Mouse (Mus musculus): ENCODE results near the gene Gipc1. TPM values are rescaled to one million over a fixed set of nuclear protein-coding genes. Genes with fewer than 3 reads are reported as not detected.
A peak's percentile ranks its signal among the peaks of the same experiment; 100 is the strongest.

The Gipc1 gene
- polyA plus RNA-seq, 1 experiment: 42.5 TPM

DNA sequence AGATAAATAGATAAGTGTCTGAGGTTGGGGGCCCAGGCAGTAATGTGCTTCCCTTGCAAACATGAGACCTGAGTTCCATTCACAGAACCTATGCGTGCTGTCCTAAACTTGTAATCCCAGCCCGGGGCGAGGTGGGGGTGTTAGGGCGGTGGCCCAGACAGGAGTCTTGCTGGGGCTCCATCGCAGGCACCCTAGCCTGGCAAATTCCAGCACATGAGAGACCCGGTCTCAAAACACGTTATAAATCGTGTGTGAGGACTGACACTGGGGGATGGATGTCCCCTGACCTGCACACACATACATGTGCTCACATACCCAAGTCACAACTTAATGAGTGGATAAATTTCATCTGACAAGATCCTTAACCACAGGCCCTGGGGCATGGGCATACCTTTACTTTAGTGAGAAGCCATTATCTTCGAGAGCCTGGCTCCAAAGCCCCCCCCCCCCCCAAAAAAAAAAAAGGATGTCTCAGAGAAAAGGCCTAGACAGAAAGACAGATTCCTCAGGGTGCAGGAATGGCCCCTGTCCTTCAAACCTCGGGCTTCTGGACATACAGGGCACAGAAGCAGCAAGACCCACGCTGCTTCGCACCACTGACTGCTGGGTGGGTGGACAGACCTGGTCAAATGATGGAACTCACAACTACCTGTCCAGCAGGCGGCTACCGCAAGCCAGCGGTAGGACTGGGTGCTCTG, 30.6 kb upstream of the Gipc1 start:
- H3K4me1 ChIP-seq (ENCODE audit: control insufficient read depth, insufficient read depth, low read length): no peaks in the 10 kb centered on the region
- H3K4me3 ChIP-seq (ENCODE audit: low read depth, low read length): peak overlapping the region; percentile 47
- H3K36me3 ChIP-seq (ENCODE audit: control insufficient read depth, insufficient read depth, low read length, poor library complexity, severe bottlenecking): no peaks in the 10 kb centered on the region
- H3K27me3 ChIP-seq (ENCODE audit: control insufficient read depth, insufficient read depth, low read length, poor library complexity, severe bottlenecking): no peaks in the 10 kb centered on the region
- TF ChIP-seq EP300 (IDR thresholded peaks at IDR 0.05; ENCODE audit: insufficient read depth, low read depth, low read length): no peak
- no peaks in the 10 kb centered on the region; the same call in 1 of the 2 replicates for H3K9me3 ChIP-seq (replicated peaks; ENCODE audit: control insufficient read depth, insufficient read depth, low read length, poor library complexity, severe bottlenecking)
- no peak overlapping the region for H3K27ac ChIP-seq (ENCODE audit: insufficient read depth, low read length)
- no peak overlapping the region for H3K9ac ChIP-seq (ENCODE audit: low read depth, poor library complexity, severe bottlenecking)

DNA sequence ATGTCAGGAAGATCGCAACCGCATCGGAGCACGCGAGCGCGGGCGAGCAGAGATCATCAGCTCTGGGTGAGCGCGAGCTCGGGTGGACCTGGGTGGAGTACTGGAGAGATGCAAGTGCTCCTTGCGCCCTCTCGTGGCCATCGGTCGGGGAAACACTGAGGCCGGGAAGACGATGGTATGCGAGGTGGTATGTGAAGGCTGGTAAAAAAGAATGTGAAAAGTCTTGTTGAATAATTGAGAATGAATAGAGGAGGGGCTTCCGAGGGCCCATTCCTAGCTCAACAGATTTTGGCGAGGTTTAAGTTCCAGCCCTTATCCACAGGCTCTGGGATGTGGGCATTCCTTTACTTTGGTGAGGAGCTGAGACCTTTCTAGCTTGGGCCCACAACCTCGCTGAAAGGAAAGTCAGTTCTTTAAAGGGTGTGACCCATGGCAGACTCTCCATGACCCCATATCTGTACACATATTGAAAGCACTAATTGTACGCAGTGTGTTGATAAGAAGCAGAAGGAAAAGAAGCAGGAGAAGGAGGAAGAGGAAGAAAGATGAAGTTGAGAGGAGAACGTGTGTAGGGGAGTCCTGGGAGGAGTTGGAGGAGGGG, 30.0 kb upstream of the Gipc1 start:
- TF ChIP-seq POLR2A (IDR thresholded peaks at IDR 0.05; ENCODE audit: insufficient read depth, low read length) (no peak), EP300 (IDR thresholded peaks at IDR 0.05; ENCODE audit: insufficient read depth, low read depth, low read length) (no peak), CTCF (IDR thresholded peaks at IDR 0.05; ENCODE audit: low read depth, low read length) (peak; percentile 98)
- no peak overlapping the region for H3K9ac ChIP-seq (ENCODE audit: low read depth, poor library complexity, severe bottlenecking)
- H3K27me3 ChIP-seq (ENCODE audit: control insufficient read depth, insufficient read depth, low read length, poor library complexity, severe bottlenecking): no peaks in the 10 kb centered on the region
- no peaks in the 10 kb centered on the region for H3K4me1 ChIP-seq (ENCODE audit: control insufficient read depth, insufficient read depth, low read length)
- H3K27ac ChIP-seq (ENCODE audit: insufficient read depth, low read length): no peak overlapping the region
- H3K4me3 ChIP-seq (ENCODE audit: low read depth, low read length): peak overlapping the region; percentile 47
- no peaks in the 10 kb centered on the region; the same call in 1 of the 2 replicates for H3K9me3 ChIP-seq (replicated peaks; ENCODE audit: control insufficient read depth, insufficient read depth, low read length, poor library complexity, severe bottlenecking)
- H3K36me3 ChIP-seq (ENCODE audit: control insufficient read depth, insufficient read depth, low read length, poor library complexity, severe bottlenecking): no peaks in the 10 kb centered on the region

- Histone ChIP-seq H3K4me1 (ENCODE audit: control insufficient read depth, insufficient read depth, low read length) (no peaks in the 10 kb centered on the region), H3K27me3 (ENCODE audit: control insufficient read depth, insufficient read depth, low read length, poor library complexity, severe bottlenecking) (no peaks in the 10 kb centered on the region), H3K27ac (ENCODE audit: insufficient read depth, low read length) (no peak overlapping the region), H3K9me3 (replicated peaks; ENCODE audit: control insufficient read depth, insufficient read depth, low read length, poor library complexity, severe bottlenecking) (no peaks in the 10 kb centered on the region), H3K4me3 (ENCODE audit: low read depth, low read length) (no peak overlapping the region), H3K9ac (ENCODE audit: low read depth, poor library complexity, severe bottlenecking) (no peak overlapping the region), H3K36me3 (ENCODE audit: control insufficient read depth, insufficient read depth, low read length, poor library complexity, severe bottlenecking) (no peaks in the 10 kb centered on the region)
- TF ChIP-seq CTCF (IDR thresholded peaks at IDR 0.05; ENCODE audit: low read depth, low read length) (no peak), POLR2A (IDR thresholded peaks at IDR 0.05; ENCODE audit: insufficient read depth, low read length) (no peak)
Observed at GRCm38 (mm10) chr8:83623549-83623948, 28.9 kb upstream of the Gipc1 start.

- Histone ChIP-seq H3K4me1 (ENCODE audit: control insufficient read depth, insufficient read depth, low read length) (no peaks in the 10 kb centered on the region), H3K4me3 (ENCODE audit: low read depth, low read length) (no peak overlapping the region), H3K27me3 (ENCODE audit: control insufficient read depth, insufficient read depth, low read length, poor library complexity, severe bottlenecking) (peaks cover 1% of the 10 kb centered on the region; the same call in 1 of the 2 replicates), H3K27ac (ENCODE audit: insufficient read depth, low read length) (no peak overlapping the region), H3K9me3 (replicated peaks; ENCODE audit: control insufficient read depth, insufficient read depth, low read length, poor library complexity, severe bottlenecking) (no peaks in the 10 kb centered on the region), H3K9ac (ENCODE audit: low read depth, poor library complexity, severe bottlenecking) (no peak overlapping the region), H3K36me3 (ENCODE audit: control insufficient read depth, insufficient read depth, low read length, poor library complexity, severe bottlenecking) (no peaks in the 10 kb centered on the region)
- TF ChIP-seq CTCF (IDR thresholded peaks at IDR 0.05; ENCODE audit: low read depth, low read length): peak; percentile 50
- TF ChIP-seq POLR2A (IDR thresholded peaks at IDR 0.05; ENCODE audit: insufficient read depth, low read length): no peak
Observed at GRCm38 (mm10) chr8:83624739-83625138, 27.7 kb upstream of the Gipc1 start.

- Histone ChIP-seq H3K4me3 (ENCODE audit: low read depth, low read length) (no peak overlapping the region), H3K27me3 (ENCODE audit: control insufficient read depth, insufficient read depth, low read length, poor library complexity, severe bottlenecking) (peaks cover 1% of the 10 kb centered on the region; the same call in 1 of the 2 replicates), H3K9ac (ENCODE audit: low read depth, poor library complexity, severe bottlenecking) (no peak overlapping the region), H3K36me3 (ENCODE audit: control insufficient read depth, insufficient read depth, low read length, poor library complexity, severe bottlenecking) (no peaks in the 10 kb centered on the region), H3K9me3 (replicated peaks; ENCODE audit: control insufficient read depth, insufficient read depth, low read length, poor library complexity, severe bottlenecking) (no peaks in the 10 kb centered on the region), H3K4me1 (ENCODE audit: control insufficient read depth, insufficient read depth, low read length) (no peaks in the 10 kb centered on the region), H3K27ac (ENCODE audit: insufficient read depth, low read length) (no peak overlapping the region)
- TF ChIP-seq EP300 (IDR thresholded peaks at IDR 0.05; ENCODE audit: insufficient read depth, low read depth, low read length) (no peak), CTCF (IDR thresholded peaks at IDR 0.05; ENCODE audit: low read depth, low read length) (no peak), POLR2A (IDR thresholded peaks at IDR 0.05; ENCODE audit: insufficient read depth, low read length) (no peak)
Observed at GRCm38 (mm10) chr8:83625676-83626299, 26.7 kb upstream of the Gipc1 start.

DNA sequence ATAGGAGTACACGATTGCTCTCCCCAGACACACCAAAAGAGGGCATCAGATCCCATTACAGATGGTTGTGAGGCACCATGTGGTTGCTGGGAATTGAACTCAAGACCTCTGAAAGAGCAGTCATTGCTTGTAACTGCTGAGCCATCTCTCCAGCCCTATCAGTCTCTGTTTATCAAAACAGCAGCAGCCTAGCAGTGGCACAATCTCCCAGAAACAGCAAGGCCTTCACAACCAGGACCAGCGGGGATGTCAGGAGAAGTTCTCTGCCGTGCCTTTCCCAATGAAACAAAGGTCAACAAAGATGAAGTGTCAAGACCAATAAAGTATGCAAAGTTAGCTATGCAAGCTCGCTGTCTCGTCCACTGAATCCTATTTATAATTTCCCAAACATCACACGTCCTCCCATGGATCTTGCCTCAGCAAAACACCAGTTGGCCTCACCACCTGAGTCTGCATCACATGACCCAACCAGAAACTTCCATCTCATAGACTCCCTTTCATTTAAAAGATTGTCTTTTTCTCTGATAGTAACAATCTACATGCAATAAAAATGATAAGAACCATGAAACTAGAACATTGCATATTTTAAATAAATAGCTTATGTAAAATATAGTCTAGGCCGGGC, 20.3 kb upstream of the Gipc1 start:
- Histone ChIP-seq H3K4me1 (ENCODE audit: control insufficient read depth, insufficient read depth, low read length) (no peaks in the 10 kb centered on the region), H3K9ac (ENCODE audit: low read depth, poor library complexity, severe bottlenecking) (no peak overlapping the region), H3K9me3 (replicated peaks; ENCODE audit: control insufficient read depth, insufficient read depth, low read length, poor library complexity, severe bottlenecking) (peaks cover 9% of the 10 kb centered on the region), H3K36me3 (ENCODE audit: control insufficient read depth, insufficient read depth, low read length, poor library complexity, severe bottlenecking) (no peaks in the 10 kb centered on the region), H3K27me3 (ENCODE audit: control insufficient read depth, insufficient read depth, low read length, poor library complexity, severe bottlenecking) (peaks cover 1% of the 10 kb centered on the region; the same call in 1 of the 2 replicates), H3K4me3 (ENCODE audit: low read depth, low read length) (no peak overlapping the region), H3K27ac (ENCODE audit: insufficient read depth, low read length) (no peak overlapping the region)
- TF ChIP-seq POLR2A (IDR thresholded peaks at IDR 0.05; ENCODE audit: insufficient read depth, low read length): no peak
- TF ChIP-seq CTCF (IDR thresholded peaks at IDR 0.05; ENCODE audit: low read depth, low read length): no peak
- TF ChIP-seq EP300 (IDR thresholded peaks at IDR 0.05; ENCODE audit: insufficient read depth, low read depth, low read length): no peak

Measured in ES-Bruce4 (cell line).